ENCODE assay signal across 8 mouse cellular contexts in the genomic region with DNA sequence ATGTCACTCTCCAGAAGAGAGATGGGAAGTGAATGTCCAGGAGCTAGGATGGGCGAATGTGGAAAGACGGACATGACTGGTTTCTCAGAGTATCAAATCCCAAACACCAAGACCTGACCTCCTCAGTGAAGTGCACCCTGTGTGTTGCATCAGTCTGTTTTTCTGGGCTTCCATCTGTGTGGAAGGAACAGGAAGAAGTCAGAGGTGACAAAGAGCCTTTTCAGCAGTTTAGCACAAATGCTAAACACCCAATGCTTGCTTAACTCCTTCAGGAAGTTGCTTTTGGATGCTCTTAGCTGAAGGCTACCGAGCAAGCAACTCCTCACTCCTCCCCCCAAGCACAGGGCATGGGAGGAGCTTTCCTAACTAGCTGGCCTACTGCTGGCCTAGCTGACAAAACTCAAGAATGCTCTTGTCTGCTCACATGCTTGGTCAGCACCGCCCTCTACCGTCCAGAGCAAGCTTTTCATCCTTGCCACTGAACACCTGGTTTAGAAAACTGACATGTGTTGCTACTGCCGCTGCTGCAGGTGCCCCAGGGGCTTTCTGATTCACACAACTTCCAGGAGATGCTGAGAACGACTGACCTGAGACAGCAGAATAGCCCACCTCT.
DNase-seq lines count a peak whose midpoint lies in the region; ATAC-seq lines count a peak whose summit lies in the region.

No protein-coding gene starts in this region.

- DNase-seq in embryo, embryonic 10 days (ENCODE audit: low spot score), result peak; percentile 90
- DNase-seq in gastrocnemius, postnatal 25 days, result peak; percentile 66
- DNase-seq in left cerebral cortex, adult 9 months (ENCODE audit: low spot score in 2 of 2), result peak; percentile 26 to 74
- peak; percentile 74 for DNase-seq in right cerebral cortex, postnatal 14 days
- peak; percentile 72 for DNase-seq in urinary bladder, postnatal 25 days (ENCODE audit: low spot score)

- ATAC-seq in activated CD4-positive, CD25-positive, alpha-beta regulatory T cell, adult 4 months, result peak; percentile 93
- peak; percentile 92 for ATAC-seq in inflammation-experienced regulatory T-cells, adult 6 months
- peak; percentile 88 for ATAC-seq in megakaryocyte-erythroid progenitor cell, adult 5-6 weeks (replicated peaks; ENCODE audit: low FRiP score, low TSS enrichment, poor library complexity, severe bottlenecking)

Comparison
In these comparisons a context has a peak if more than half of its experiments do, and no peak if none do; other contexts are left out.
1. Peak in every context shown above with its lines: DNase-seq and ATAC-seq.